Mouse (Mus musculus) gastrocnemius, adult 8-10 months (tissue): ENCODE measurements around the gene Ccp110. TPM values are rescaled to one million over a fixed set of nuclear protein-coding genes. Genes with fewer than 3 reads are reported as not detected.

ENCODE experiments used
- DNase-seq, 2 experiments: peaks; one replicate each; pipeline ENCODE4 v3.0.0; 2022; ENCODE audit warnings: low spot score in 2 of 2
- total RNA-seq, 4 experiments: library from RNA; stranded (reverse); gene quantifications; 2 replicates each; pipeline ENCODE4 v1.2.4; 2022

Gene Ccp110
- total RNA-seq, 4 experiments from 2014 or later: 1.4 to 2.7 (median 2.4) TPM

DNA sequence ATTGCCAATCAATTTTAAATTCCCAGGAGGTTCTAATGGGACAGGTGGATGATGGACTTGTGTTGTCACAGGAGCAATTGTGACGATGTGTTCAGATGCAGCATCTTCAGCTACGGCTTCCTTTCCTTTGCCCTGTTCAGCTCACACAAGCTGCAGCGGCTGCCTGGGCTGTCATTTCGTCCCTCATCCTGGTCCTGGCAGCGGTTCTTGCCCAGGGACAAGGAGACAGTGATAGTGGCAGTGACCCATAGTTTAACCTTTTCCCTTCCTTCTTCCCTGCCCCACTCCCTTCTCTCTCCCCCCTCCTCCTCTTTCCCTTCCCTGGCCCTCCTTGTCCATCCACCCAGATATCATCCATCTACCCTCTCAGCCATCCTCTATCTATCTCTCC is 54.5 kb downstream of the Ccp110 start:
- no peak for DNase-seq

DNA sequence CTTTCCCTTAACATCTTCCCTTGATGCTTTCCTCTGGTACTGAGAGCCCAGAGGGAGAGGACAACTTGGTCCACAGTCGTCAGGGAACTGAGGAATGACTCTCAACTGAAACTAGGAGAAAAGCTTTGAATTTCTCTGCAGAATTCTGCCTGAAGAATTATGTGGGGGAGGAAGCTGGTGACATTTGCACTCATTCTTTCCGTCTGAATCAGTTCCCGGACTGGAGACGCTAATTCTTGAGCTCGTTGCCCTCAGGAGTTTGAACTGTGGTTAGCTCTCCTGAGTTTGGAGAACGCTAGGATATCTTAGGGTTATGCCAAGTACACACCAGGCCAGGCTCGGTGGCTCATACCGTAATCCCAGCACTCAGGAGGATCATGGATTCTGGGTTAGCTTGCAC is 56.9 kb downstream of the Ccp110 start:
- no peak for DNase-seq

DNA sequence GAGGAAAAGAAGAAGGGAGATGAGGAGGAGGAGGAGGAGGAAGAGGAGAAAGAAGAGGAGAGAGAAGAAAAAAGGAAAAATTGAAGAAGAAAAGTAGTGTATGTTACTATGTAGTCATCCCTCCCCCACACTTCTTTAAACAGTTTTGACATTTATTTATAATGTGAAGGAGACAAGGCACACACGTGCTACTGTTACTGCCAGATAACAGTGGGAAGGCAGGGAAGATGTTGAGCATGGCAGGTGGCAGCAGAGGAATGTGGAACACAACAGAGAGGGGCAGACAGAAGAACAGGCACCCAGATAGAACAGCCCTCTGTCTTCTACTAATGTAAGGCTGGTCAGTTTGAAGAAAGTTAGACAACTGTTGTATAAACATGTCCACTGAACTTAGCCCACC is 57.3 kb downstream of the Ccp110 start:
- no peak for DNase-seq

DNA sequence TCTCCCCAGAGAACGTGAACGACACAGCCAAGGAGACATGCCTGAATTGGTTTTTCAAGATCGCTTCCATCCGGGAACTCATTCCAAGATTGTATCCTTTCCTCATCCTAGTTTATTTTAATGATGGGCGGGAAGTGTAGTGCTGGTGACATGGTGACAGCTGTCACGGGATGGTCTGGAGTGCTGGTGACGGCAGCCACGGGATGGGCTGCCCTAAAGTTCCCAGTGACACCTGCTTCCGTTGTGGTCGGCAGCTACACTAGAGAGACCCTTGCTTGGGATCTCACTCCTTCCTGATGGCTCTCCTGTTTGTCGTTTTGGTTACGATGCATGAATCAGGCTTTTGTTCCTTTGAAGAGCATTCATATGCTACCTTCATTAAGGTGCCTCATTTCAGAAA is 60.7 kb downstream of the Ccp110 start:
- DNase-seq: no peak

DNA sequence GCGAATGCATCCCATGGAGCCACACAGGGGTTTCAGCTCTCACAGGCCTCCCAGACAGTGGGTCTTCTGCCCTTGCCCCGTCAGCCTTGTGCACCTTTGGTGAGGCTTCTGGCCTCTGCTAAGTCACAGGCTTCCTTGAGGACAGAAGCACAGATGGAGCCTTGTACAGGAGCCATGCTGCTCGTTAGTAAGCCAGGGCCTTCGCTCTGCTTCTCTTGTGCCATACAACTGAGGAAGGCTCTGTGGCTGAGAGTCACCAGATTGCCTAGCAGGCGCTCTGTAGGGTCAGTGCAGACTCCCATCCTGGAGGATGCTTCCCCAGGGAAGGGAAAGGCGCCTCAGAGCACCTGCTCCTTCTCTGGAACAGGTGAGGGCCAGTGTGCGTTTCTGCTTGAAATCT is 63.6 kb downstream of the Ccp110 start:
- no peak for DNase-seq

- DNase-seq: no peak
Observed at GRCm38 (mm10) chr7:118776491-118776890, 64.1 kb downstream of the Ccp110 start.

GRCm38 (mm10) chr7:118777598-118778394 is 65.4 kb downstream of the Ccp110 start:
- DNase-seq: no peak

DNA sequence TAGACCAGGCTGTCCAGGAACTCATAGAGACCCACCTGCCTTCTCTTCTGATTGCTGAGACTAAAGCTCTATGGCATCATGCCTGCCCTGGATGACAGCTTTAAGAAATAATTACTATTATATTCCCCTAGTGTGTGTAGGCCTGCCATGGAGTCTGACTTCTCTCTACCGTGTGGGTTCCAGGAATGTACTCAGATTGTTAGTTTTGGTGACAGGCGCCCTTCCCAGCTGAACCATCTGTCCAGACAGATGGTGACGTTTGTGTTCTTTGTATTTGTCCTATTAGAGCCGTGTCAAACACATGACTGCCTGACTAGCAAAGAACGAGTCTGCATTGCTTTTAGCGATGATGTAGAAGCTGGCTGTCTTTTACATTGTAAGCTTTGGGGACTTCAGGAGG is 66.2 kb downstream of the Ccp110 start:
- DNase-seq: no peak

GRCm38 (mm10) chr7:118783305-118784001 is 71.1 kb downstream of the Ccp110 start:
- DNase-seq: no peak

GRCm38 (mm10) chr7:118786091-118786490 is 73.7 kb downstream of the Ccp110 start:
- no peak for DNase-seq

Other genes starting within 250 kb of the Ccp110 start
- gene Itpripl2, start 220.6 kb upstream of the Ccp110 start, total RNA-seq: 1 to 10 TPM; 4.4 to 6.9 (median 4.9) TPM
- gene Coq7, start 179.2 kb upstream of the Ccp110 start, total RNA-seq: 10 to 100 TPM; 42.7 to 51.0 (median 47.7) TPM
- gene Tmc7, start 127.8 kb upstream of the Ccp110 start, total RNA-seq: 10 to 100 TPM in 1 of 4 experiments, 1 to 10 TPM in 3; 6.4 to 12.9 (median 8.6) TPM
- under 1 TPM in 1 of 4 experiments, not detected in 3; 0.11 TPM for gene Tmc5, start 115.3 kb upstream of the Ccp110 start, total RNA-seq
- gene Gde1, start 6.8 kb upstream of the Ccp110 start, total RNA-seq: 10 to 100 TPM; 46.0 to 55.2 (median 49.7) TPM
- gene Vps35l, start 27.7 kb downstream of the Ccp110 start, total RNA-seq: 10 to 100 TPM; 17.0 to 19.5 (median 18.3) TPM
- gene Iqck, start 143.2 kb downstream of the Ccp110 start, total RNA-seq: under 1 TPM in 2 of 4 experiments, not detected in 2; 0.12 to 0.32 TPM
- gene Knop1, start 143.7 kb downstream of the Ccp110 start, total RNA-seq: 10 to 100 TPM; 21.6 to 28.1 (median 26.1) TPM